Mouse (Mus musculus) hindbrain, embryonic 11.5 days (tissue): ENCODE data around the gene Stim1. TPM values are rescaled to one million over a fixed set of nuclear protein-coding genes. Genes with fewer than 3 reads are reported as not detected.
A peak's percentile ranks its signal among the peaks of the same experiment; 100 is the strongest.

Source experiments
- ATAC-seq: fragments of 200-750 bp; cut with Nextera tagmentation; 2 replicates; pipeline ENCODE4 v1.8.0; 2017; ENCODE audit warnings: mild to moderate bottlenecking, moderate TSS enrichment, moderate library complexity; ENCODE audit not compliant: low FRiP score
- DNase-seq: peaks from one replicate; pipeline ENCODE4 v3.0.0-alpha.2; 2015; ENCODE audit warnings: low spot score
- H3K27ac ChIP-seq: fragments of 300-500 bp; sonication (generic); 2 replicates; pipeline ENCODE4 v1.5.1; 2014; ENCODE audit warnings: mild to moderate bottlenecking, low read depth, low read length
- H3K27me3 ChIP-seq: fragments of 300-500 bp; sonication (generic); 2 replicates; pipeline ENCODE4 v1.6.1; 2014; ENCODE audit warnings: mild to moderate bottlenecking, low read length, moderate library complexity, mixed read lengths; ENCODE audit not compliant: control insufficient read depth, insufficient read depth
- H3K36me3 ChIP-seq: fragments of 300-500 bp; sonication (generic); 2 replicates; pipeline ENCODE4 v1.6.1; 2014; ENCODE audit warnings: mild to moderate bottlenecking, low read length, moderate library complexity, mixed read lengths; ENCODE audit not compliant: control insufficient read depth, insufficient read depth
- H3K4me1 ChIP-seq: fragments of 300-500 bp; sonication (generic); replicated peaks from 2 replicates; pipeline ENCODE4 v1.6.1; 2014; ENCODE audit warnings: low read length, mixed read lengths; ENCODE audit not compliant: control insufficient read depth, insufficient read depth
- H3K4me2 ChIP-seq: fragments of 300-500 bp; sonication (generic); replicated peaks from 2 replicates; pipeline ENCODE4 v1.6.1; 2014; ENCODE audit warnings: mild to moderate bottlenecking, low read depth, low read length
- H3K4me3 ChIP-seq: fragments of 300-500 bp; sonication (generic); 2 replicates; pipeline ENCODE4 v1.5.1; 2014; ENCODE audit warnings: low read depth, low read length
- H3K9ac ChIP-seq: fragments of 300-500 bp; sonication (generic); 2 replicates; pipeline ENCODE4 v1.6.1; 2014; ENCODE audit warnings: low read depth, low read length
- H3K9me3 ChIP-seq: fragments of 300-500 bp; sonication (generic); 2 replicates; pipeline ENCODE4 v1.6.1; 2016; ENCODE audit warnings: low read length; ENCODE audit not compliant: control insufficient read depth
- WGBS: fragments of 180-500 bp; shearing (Covaris S2); extraction: QIAGEN DNeasy Blood & Tissue Kit; methylation state at CpG from one replicate; pipeline ENCODE4 v1.1.7; 2014; 5-methylcytosine and 5-hydroxymethylcytosine counted together
- polyA plus RNA-seq: library from polyadenylated mRNA; unstranded; fragments of >200 nt; fragmentation: Nextera tagmentation; extraction: Ambion mirVana; gene quantifications from 2 replicates; pipeline ENCODE4 v1.2.1, GENCODE M21; 2014

Gene Stim1
- 9.3 and 10.3 TPM in 2 replicates for polyA plus RNA-seq

GRCm38 (mm10) chr7:102267601-102268394 lies at the start of gene Stim1:
Stim1 (plus strand) TSS chr7:102267806.
- peak; percentile 88 for ATAC-seq
- under 1% methylated on average over 61 of the region's 73 CpGs for WGBS

GRCm38 (mm10) chr7:102221899-102222298 lies 45.7 kb upstream of the Stim1 start:
- DNase-seq (no peak), ATAC-seq (peak; percentile 28; the same call in 1 of the 2 replicates)
- Histone ChIP-seq H3K4me2 (no peak overlapping the region), H3K36me3 (no peaks in the 10 kb centered on the region), H3K27me3 (no peaks in the 10 kb centered on the region), H3K4me1 (no peaks in the 10 kb centered on the region), H3K27ac (no peak overlapping the region), H3K9me3 (no peaks in the 10 kb centered on the region), H3K9ac (no peak overlapping the region), H3K4me3 (no peak overlapping the region)
- WGBS = 53% methylated on average over 1 of the region's 1 CpGs

More at GRCm38 (mm10) chr7:102267601-102268394, at the start of gene Stim1:
- Histone ChIP-seq H3K9me3 (no peaks in the 10 kb centered on the region), H3K36me3 (no peaks in the 10 kb centered on the region), H3K4me1 (no peaks in the 10 kb centered on the region), H3K4me2 (peak within 1 kb of the TSS; percentile 94), H3K9ac (peak within 1 kb of the TSS; percentile 62), H3K27me3 (peaks cover 3% of the 10 kb centered on the region; the same call in 1 of the 2 replicates), H3K27ac (no peak within 1 kb of the TSS), H3K4me3 (peak within 1 kb of the TSS; percentile 77)
- peak; percentile 63 for DNase-seq

- peak overlapping the region; percentile 84 for H3K4me2 ChIP-seq
- peak; percentile 84 for ATAC-seq
- WGBS = 1% methylated on average over 7 of the region's 13 CpGs
- H3K4me1 ChIP-seq = no peaks in the 10 kb centered on the region
- no peak overlapping the region for H3K27ac ChIP-seq
- H3K27me3 ChIP-seq = no peaks in the 10 kb centered on the region
- peak overlapping the region; percentile 57 for H3K4me3 ChIP-seq
- no peaks in the 10 kb centered on the region for H3K36me3 ChIP-seq
- peak overlapping the region; percentile 71 for H3K9ac ChIP-seq
- peak; percentile 67 for DNase-seq
- no peaks in the 10 kb centered on the region for H3K9me3 ChIP-seq
Observed at GRCm38 (mm10) chr7:102222336-102222735, 45.3 kb upstream of the Stim1 start.

DNA sequence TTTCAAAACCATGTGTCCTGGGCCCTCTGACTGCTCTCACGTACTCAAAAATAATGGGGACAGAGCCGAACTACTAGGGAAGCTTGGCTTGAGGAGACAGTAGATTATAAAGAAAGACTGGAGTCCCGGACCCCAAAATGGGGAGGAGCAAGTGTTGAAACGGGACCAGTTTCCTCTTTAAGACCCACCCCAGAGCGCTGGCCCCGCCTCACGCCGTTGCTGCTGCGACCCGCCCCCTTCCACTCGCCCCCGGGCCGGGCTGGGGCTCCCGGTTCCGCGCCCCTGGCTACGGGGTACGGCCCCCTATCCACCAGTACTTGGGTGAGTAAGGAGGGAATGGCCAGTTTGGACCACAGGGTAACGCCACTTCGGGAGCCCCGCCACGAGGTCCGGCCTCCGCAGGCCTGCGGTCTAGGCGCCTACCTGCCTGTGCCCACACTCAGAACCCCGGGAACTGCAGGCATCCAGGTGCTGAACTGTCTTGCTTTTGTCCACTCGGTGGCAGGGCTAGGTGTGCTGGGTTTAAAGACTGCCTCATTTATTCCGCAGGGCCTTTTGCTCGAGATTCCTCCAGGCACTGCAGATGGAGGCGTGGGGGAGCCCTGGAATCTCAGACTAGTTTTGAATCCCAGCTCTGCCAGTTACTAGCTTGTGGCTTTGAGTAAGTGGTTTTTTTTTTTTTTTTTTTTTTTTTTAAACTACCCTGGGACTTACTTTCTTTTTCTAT lies 44.6 kb upstream of the Stim1 start:
- DNase-seq (peak; percentile 64), ATAC-seq (peak; percentile 83)
- Histone ChIP-seq H3K4me1 (no peaks in the 10 kb centered on the region), H3K4me3 (peak overlapping the region; percentile 57), H3K27me3 (no peaks in the 10 kb centered on the region), H3K9me3 (no peaks in the 10 kb centered on the region), H3K36me3 (no peaks in the 10 kb centered on the region), H3K4me2 (peak overlapping the region; percentile 84), H3K27ac (0 out of 2 replicates have a peak overlapping the region, but pooled peaks have one; percentile 10), H3K9ac (peak overlapping the region; percentile 71)
- WGBS = 2% methylated on average over 31 of the region's 31 CpGs

DNA sequence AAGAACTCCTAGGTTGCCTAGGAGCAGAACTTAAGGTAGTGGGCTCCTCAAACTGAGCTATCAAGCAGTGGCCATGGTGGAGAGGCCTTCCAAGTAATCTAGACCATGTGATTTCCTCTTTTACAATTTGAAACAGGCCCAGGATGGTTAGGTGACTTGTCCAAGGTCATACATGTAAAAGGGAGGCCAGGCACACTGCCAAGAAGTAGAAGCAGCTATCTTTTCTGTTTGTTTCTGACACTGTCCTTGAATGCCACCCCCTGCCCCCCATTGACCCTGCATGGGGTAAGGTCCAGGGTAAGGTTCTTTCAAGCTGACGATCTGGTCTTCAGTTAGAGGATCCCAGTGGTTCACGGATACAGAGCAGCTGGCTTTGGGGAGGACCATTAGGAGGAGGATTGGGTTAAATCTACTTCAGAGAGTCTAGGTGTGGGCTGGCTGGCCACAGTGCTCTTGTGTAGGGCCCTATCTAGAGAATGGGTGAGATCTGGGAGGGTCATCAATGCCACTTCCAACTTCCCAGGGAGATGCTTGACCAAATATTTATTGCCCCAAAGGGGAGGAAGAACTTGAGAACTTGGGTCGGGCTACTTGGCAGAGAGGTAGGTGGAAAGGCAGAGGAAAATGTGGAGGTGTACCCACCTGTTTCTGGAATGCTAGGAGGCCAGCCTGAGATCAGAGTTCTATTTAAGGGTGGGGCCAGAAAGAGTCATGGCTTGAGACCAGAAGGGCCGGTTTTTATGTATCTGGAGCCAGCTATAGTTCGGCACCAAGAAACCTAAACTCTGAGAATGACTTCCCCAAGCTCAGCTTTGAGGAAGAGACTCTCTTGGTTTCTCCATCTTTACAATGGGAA lies 43.5 kb upstream of the Stim1 start:
- H3K9me3 ChIP-seq = no peaks in the 10 kb centered on the region
- H3K36me3 ChIP-seq = no peaks in the 10 kb centered on the region
- H3K9ac ChIP-seq = no peak overlapping the region
- no peak overlapping the region for H3K4me3 ChIP-seq
- no peak for ATAC-seq
- no peak for DNase-seq
- H3K4me2 ChIP-seq = no peak overlapping the region
- H3K27ac ChIP-seq = no peak overlapping the region
- H3K27me3 ChIP-seq = no peaks in the 10 kb centered on the region
- no peaks in the 10 kb centered on the region for H3K4me1 ChIP-seq
- WGBS = 91% methylated on average over 5 of the region's 5 CpGs

DNA sequence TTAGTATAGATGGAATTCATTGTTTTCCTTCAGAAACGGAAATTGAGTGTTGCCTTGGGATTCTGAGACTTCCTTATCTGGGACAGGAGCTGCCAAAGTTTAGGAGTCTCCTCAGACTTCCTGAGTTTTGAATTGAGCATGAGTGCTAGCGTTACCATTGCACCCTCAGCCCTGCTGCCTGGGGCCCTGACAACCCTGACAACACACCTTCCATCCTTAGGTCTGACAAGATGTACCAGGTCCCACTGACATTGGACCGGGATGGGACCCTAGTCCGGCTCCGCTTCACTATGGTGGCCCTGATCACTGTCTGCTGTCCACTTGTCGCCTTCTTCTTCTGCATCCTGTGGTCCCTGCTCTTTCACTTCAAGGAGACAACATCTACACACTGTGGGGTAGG lies 41.6 kb upstream of the Stim1 start:
- H3K27ac ChIP-seq = no peak overlapping the region
- H3K4me2 ChIP-seq = no peak overlapping the region
- H3K4me3 ChIP-seq = no peak overlapping the region
- H3K27me3 ChIP-seq = no peaks in the 10 kb centered on the region
- H3K36me3 ChIP-seq = no peaks in the 10 kb centered on the region
- H3K9me3 ChIP-seq = no peaks in the 10 kb centered on the region
- WGBS = 96% methylated on average over 6 of the region's 6 CpGs
- no peaks in the 10 kb centered on the region for H3K4me1 ChIP-seq
- no peak for DNase-seq
- no peak overlapping the region for H3K9ac ChIP-seq
- ATAC-seq = no peak

- 91% methylated on average over 4 of the region's 4 CpGs for WGBS
- Histone ChIP-seq H3K36me3 (no peaks in the 10 kb centered on the region), H3K27ac (no peak overlapping the region), H3K4me1 (no peaks in the 10 kb centered on the region), H3K27me3 (no peaks in the 10 kb centered on the region), H3K4me2 (no peak overlapping the region), H3K9me3 (no peaks in the 10 kb centered on the region), H3K4me3 (no peak overlapping the region), H3K9ac (no peak overlapping the region)
- no peak for DNase-seq
- no peak for ATAC-seq
Observed at GRCm38 (mm10) chr7:102228049-102228670, 39.4 kb upstream of the Stim1 start.

DNA sequence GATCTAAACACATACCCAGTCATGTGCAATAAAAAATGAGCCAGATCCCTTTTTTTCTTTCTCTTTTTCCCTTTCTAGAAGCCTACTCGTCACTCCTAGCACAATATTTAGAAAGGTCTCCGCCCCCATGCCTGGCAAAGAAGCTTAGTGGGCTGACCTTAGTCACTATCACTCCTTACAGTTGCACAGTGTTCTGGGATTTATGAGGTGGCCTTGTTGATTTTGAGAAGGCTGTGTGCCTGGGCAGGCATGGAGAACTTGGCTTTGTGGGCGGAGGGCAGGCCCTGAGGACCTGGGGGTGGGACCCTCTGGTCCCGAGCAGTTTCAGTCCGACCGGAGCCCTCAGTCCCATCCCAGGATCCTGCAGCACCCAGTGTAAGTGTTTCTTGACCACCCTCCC lies 37.8 kb upstream of the Stim1 start:
- DNase-seq = no peak
- 94% methylated on average over 6 of the region's 6 CpGs for WGBS
- H3K9me3 ChIP-seq = no peaks in the 10 kb centered on the region
- H3K4me1 ChIP-seq = no peaks in the 10 kb centered on the region
- H3K27ac ChIP-seq = no peak overlapping the region
- no peak overlapping the region for H3K4me3 ChIP-seq
- H3K36me3 ChIP-seq = no peaks in the 10 kb centered on the region
- no peak for ATAC-seq
- H3K9ac ChIP-seq = no peak overlapping the region
- H3K4me2 ChIP-seq = no peak overlapping the region
- no peaks in the 10 kb centered on the region for H3K27me3 ChIP-seq
